Mouse (Mus musculus): ENCODE data around the gene Aldh3b2. TPM values are rescaled to one million over a fixed set of nuclear protein-coding genes. Genes with fewer than 3 reads are reported as not detected.

The Aldh3b2 gene
- polyA plus RNA-seq, 1 experiment from 2014 or later: 5.8 TPM

DNA sequence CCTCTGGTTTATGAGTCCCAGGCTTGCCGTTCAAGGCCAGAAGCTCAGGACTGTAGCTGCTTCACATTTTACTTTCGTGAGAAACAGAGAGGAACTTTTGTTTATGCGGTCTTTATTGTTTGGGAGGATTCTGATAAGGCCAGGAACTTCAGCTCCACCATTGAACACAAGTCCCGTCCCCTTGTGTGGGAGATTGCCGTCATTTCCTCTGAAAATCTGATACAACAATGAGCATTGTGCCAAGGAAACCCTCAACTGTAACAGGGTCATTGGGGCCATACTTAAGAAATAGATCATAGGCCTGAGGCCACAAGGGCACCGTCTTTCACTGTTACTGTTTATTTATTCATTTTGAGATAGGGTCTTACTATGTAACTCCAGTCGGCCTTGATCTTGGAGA is 51.1 kb downstream of the Aldh3b2 start:
- H3K9me3 ChIP-seq (replicated peaks; ENCODE audit: low read length): no peaks in the 10 kb centered on the region
- WGBS: 61% methylated on average over 7 of the region's 7 CpGs
- no peak overlapping the region for H3K27ac ChIP-seq
- no peaks in the 10 kb centered on the region for H3K36me3 ChIP-seq (ENCODE audit: insufficient read depth, low read length)
- TF ChIP-seq CTCF (IDR thresholded peaks at IDR 0.05; ENCODE audit: low read depth): no peak
- no peak overlapping the region for H3K4me3 ChIP-seq (replicated peaks; ENCODE audit: low read depth, low read length)
- no peaks in the 10 kb centered on the region for H3K27me3 ChIP-seq (ENCODE audit: insufficient read depth, low read length)
- no peak overlapping the region for H3K4me2 ChIP-seq (ENCODE audit: low read length)
- H3K4me1 ChIP-seq (replicated peaks; ENCODE audit: insufficient read depth, low read length): no peaks in the 10 kb centered on the region
- H3K9ac ChIP-seq (ENCODE audit: low read depth, low read length): no peak overlapping the region
- ATAC-seq (replicated peaks; ENCODE audit: low FRiP score, low read depth) (no peak), DNase-seq (ENCODE audit: low spot score) (no peak)

DNA sequence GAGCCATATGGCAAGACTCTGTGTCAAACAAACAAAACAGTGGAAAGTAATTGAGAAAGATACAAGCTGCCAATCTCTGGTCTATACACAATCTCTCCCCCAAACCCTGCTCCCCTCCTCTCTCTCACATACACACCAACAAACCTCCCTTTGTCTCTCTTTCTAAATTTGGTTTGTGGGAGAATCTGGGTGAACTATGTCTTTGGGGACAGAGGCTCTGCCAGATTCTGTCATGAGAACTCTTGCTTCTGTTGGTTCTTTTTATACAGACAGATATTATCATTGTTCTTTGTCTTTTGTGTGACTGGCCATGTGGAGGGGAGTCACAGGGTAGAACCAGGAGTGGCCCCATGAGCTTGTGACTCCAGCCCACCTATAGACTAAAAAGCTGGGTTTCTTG is 55.4 kb downstream of the Aldh3b2 start:
- TF ChIP-seq CTCF (IDR thresholded peaks at IDR 0.05; ENCODE audit: low read depth): no peak
- H3K27ac ChIP-seq: no peak overlapping the region
- DNase-seq (ENCODE audit: low spot score) (no peak), ATAC-seq (replicated peaks; ENCODE audit: low FRiP score, low read depth) (no peak)
- no peaks in the 10 kb centered on the region for H3K4me1 ChIP-seq (replicated peaks; ENCODE audit: insufficient read depth, low read length)
- no peaks in the 10 kb centered on the region for H3K9me3 ChIP-seq (replicated peaks; ENCODE audit: low read length)
- no peak overlapping the region for H3K4me3 ChIP-seq (replicated peaks; ENCODE audit: low read depth, low read length)
- H3K27me3 ChIP-seq (ENCODE audit: insufficient read depth, low read length): no peaks in the 10 kb centered on the region
- H3K36me3 ChIP-seq (ENCODE audit: insufficient read depth, low read length): no peaks in the 10 kb centered on the region
- no peak overlapping the region for H3K9ac ChIP-seq (ENCODE audit: low read depth, low read length)
- H3K4me2 ChIP-seq (ENCODE audit: low read length): no peak overlapping the region

Other genes starting within 250 kb of the Aldh3b2 start
- gene Kmt5b, start 204.9 kb upstream of the Aldh3b2 start, polyA plus RNA-seq (2015; fragmentation: Nextera tagmentation; extraction: Ambion mirVana): 19.5 and 20.0 TPM in 2 replicates
- 53.0 and 54.7 TPM in 2 replicates for gene Chka, start 120.6 kb upstream of the Aldh3b2 start, polyA plus RNA-seq (2015; fragmentation: Nextera tagmentation; extraction: Ambion mirVana)
- gene Tcirg1, start 65.2 kb upstream of the Aldh3b2 start, polyA plus RNA-seq (2015; fragmentation: Nextera tagmentation; extraction: Ambion mirVana): 31.4 and 33.0 TPM in 2 replicates
- 417 and 423 TPM in 2 replicates for gene Ndufs8, start 59.6 kb upstream of the Aldh3b2 start, polyA plus RNA-seq (2015; fragmentation: Nextera tagmentation; extraction: Ambion mirVana)
- 3.8 and 3.9 TPM in 2 replicates for gene Aldh3b1, start 42.5 kb upstream of the Aldh3b2 start, polyA plus RNA-seq (2015; fragmentation: Nextera tagmentation; extraction: Ambion mirVana)
- 24.2 and 25.5 TPM in 2 replicates for gene Unc93b1, start 37.1 kb upstream of the Aldh3b2 start, polyA plus RNA-seq (2015; fragmentation: Nextera tagmentation; extraction: Ambion mirVana)
- 0.07 TPM in 1 of 2 replicates, not detected in the other for gene Aldh3b3, start 13.7 kb upstream of the Aldh3b2 start, polyA plus RNA-seq (2015; fragmentation: Nextera tagmentation; extraction: Ambion mirVana)
- gene Acy3, start 14.2 kb downstream of the Aldh3b2 start, polyA plus RNA-seq (2015; fragmentation: Nextera tagmentation; extraction: Ambion mirVana): 83.9 and 92.6 TPM in 2 replicates
- gene Tbx10, start 20.4 kb downstream of the Aldh3b2 start, polyA plus RNA-seq (2015; fragmentation: Nextera tagmentation; extraction: Ambion mirVana): 2.4 and 2.8 TPM in 2 replicates
- 52.2 and 54.1 TPM in 2 replicates for gene Nudt8, start 28.3 kb downstream of the Aldh3b2 start, polyA plus RNA-seq (2015; fragmentation: Nextera tagmentation; extraction: Ambion mirVana)
- 1.3 and 1.7 TPM in 2 replicates for gene Gm49405, start 28.3 kb downstream of the Aldh3b2 start, polyA plus RNA-seq (2015; fragmentation: Nextera tagmentation; extraction: Ambion mirVana)
- 2.6 and 2.8 TPM in 2 replicates for gene Doc2g, start 31.0 kb downstream of the Aldh3b2 start, polyA plus RNA-seq (2015; fragmentation: Nextera tagmentation; extraction: Ambion mirVana)
- gene Ndufv1, start 40.5 kb downstream of the Aldh3b2 start, polyA plus RNA-seq (2015; fragmentation: Nextera tagmentation; extraction: Ambion mirVana): 294 and 318 TPM in 2 replicates
- gene Gstp1, start 65.7 kb downstream of the Aldh3b2 start, polyA plus RNA-seq (2015; fragmentation: Nextera tagmentation; extraction: Ambion mirVana): 441 and 464 TPM in 2 replicates
- 3.1 and 4.4 TPM in 2 replicates for gene Gstp2, start 73.7 kb downstream of the Aldh3b2 start, polyA plus RNA-seq (2015; fragmentation: Nextera tagmentation; extraction: Ambion mirVana)
- gene Gstp3, start 87.2 kb downstream of the Aldh3b2 start, polyA plus RNA-seq (2015; fragmentation: Nextera tagmentation; extraction: Ambion mirVana): not detected in 2 replicates
- gene Cabp2, start 109.2 kb downstream of the Aldh3b2 start, polyA plus RNA-seq (2015; fragmentation: Nextera tagmentation; extraction: Ambion mirVana): 2.2 and 2.4 TPM in 2 replicates
- 107 TPM in 2 replicates for gene Cdk2ap2, start 124.9 kb downstream of the Aldh3b2 start, polyA plus RNA-seq (2015; fragmentation: Nextera tagmentation; extraction: Ambion mirVana)
- 12.2 and 13.9 TPM in 2 replicates for gene Pitpnm1, start 127.7 kb downstream of the Aldh3b2 start, polyA plus RNA-seq (2015; fragmentation: Nextera tagmentation; extraction: Ambion mirVana)
- 83.2 and 84.2 TPM in 2 replicates for gene Aip, start 153.5 kb downstream of the Aldh3b2 start, polyA plus RNA-seq (2015; fragmentation: Nextera tagmentation; extraction: Ambion mirVana)
- gene Gpr152, start 167.5 kb downstream of the Aldh3b2 start, polyA plus RNA-seq (2015; fragmentation: Nextera tagmentation; extraction: Ambion mirVana): 0.03 TPM in 1 of 2 replicates, not detected in the other
- gene Cabp4, start 171.7 kb downstream of the Aldh3b2 start, polyA plus RNA-seq (2015; fragmentation: Nextera tagmentation; extraction: Ambion mirVana): 0.08 and 0.13 TPM in 2 replicates
- gene Coro1b, start 176.3 kb downstream of the Aldh3b2 start, polyA plus RNA-seq (2015; fragmentation: Nextera tagmentation; extraction: Ambion mirVana): 161 and 164 TPM in 2 replicates
- gene Ptprcap, start 181.3 kb downstream of the Aldh3b2 start, polyA plus RNA-seq (2015; fragmentation: Nextera tagmentation; extraction: Ambion mirVana): 0.82 and 0.91 TPM in 2 replicates
- 42.4 and 49.0 TPM in 2 replicates for gene Rps6kb2, start 191.0 kb downstream of the Aldh3b2 start, polyA plus RNA-seq (2015; fragmentation: Nextera tagmentation; extraction: Ambion mirVana)
- gene Carns1, start 203.2 kb downstream of the Aldh3b2 start, polyA plus RNA-seq (2015; fragmentation: Nextera tagmentation; extraction: Ambion mirVana): 2.7 and 3.3 TPM in 2 replicates
- gene Tbc1d10c, start 219.0 kb downstream of the Aldh3b2 start, polyA plus RNA-seq (2015; fragmentation: Nextera tagmentation; extraction: Ambion mirVana): 3.5 and 3.9 TPM in 2 replicates
- gene Ppp1ca, start 219.7 kb downstream of the Aldh3b2 start, polyA plus RNA-seq (2015; fragmentation: Nextera tagmentation; extraction: Ambion mirVana): 804 and 864 TPM in 2 replicates
- gene Rad9a, start 229.3 kb downstream of the Aldh3b2 start, polyA plus RNA-seq (2015; fragmentation: Nextera tagmentation; extraction: Ambion mirVana): 22.8 and 25.7 TPM in 2 replicates
- 6.5 and 6.7 TPM in 2 replicates for gene Clcf1, start 241.9 kb downstream of the Aldh3b2 start, polyA plus RNA-seq (2015; fragmentation: Nextera tagmentation; extraction: Ambion mirVana)
- gene AC109138.7, start 242.0 kb downstream of the Aldh3b2 start, polyA plus RNA-seq (2015; fragmentation: Nextera tagmentation; extraction: Ambion mirVana): not detected in 2 replicates